Mouse (Mus musculus): Measurements from ENCODE around the gene Traip.
A peak's percentile ranks its signal among the peaks of the same experiment; 100 is the strongest.

The Traip gene

DNA sequence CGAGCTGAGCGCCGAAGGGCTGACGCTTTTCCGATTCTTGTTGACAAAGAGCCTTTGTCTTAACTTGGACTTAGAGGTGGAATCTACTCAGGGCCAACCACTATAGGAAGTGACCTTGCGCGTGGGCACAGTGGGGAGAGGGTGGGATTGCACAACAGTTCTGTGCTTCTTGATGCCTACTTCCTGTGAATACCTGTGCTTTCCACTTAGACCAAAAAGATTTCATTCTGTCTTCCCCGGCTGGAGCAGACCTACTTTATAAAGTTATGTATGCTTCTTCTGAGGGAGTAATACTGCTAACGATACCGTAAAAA lies at the start of gene Traip:
Traip (plus strand) TSS at position 215 of the 314 bp plus-strand sequence.
- no peak for DNase-seq (ENCODE audit: low spot score in 2 of 2)

DNA sequence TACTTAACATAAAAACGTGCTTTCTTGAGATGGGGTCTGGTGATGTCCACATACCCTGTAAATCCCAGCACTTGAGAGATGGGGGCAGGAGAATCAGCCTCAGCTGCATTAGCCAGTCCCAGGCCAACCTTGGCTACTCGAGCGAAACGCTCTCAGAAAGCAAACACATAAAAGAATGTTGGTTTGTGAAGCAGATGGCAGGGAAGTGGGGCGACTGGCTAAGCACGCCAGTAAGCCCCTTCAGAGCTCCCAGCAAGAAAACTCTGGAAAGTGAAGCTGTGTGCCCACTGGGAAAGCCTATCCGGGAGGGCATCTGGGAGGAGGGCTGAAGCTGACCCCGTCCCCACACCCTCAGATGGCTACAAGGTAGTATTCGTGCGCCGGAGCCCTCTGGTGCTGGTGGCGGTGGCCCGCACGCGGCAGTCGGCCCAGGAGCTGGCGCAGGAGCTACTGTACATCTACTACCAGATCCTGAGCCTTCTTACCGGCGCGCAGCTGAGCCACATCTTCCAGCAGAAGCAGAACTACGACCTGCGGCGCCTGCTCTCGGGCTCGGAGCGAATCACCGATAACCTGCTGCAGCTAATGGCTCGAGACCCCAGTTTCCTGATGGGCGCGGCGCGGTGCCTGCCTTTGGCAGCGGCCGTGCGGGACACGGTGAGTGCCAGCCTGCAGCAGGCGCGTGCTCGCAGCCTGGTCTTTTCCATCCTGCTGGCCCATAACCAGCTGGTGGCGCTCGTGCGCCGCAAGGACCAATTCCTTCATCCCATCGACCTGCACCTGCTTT lies 48.9 kb upstream of the Traip start:
- DNase-seq (ENCODE audit: low spot score in 2 of 2), result no peak

GRCm38 (mm10) chr9:107901627-107901914 lies 48.4 kb upstream of the Traip start:
- no peak for DNase-seq (ENCODE audit: low spot score in 2 of 2)

DNA sequence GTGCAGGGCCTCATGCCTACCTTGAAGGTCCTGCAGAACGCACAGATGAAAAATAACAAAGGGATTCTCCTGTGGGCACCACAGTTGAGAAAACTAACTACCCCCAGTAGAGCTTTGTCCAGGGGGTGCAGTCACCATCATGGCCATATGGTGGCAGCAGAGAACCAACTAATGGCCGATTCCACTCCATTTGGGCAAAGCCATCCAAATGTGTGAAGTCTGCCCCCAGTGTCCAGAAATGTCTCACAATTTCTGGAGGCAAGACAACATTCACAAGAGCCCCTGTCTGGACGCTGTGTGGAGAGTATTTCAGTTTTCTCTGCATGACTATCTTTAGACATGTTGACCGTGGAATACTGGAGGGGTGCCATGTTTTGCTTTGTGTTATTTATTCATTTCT lies 45.2 kb upstream of the Traip start:
- DNase-seq (ENCODE audit: low spot score in 2 of 2), result peak; percentile 84 to 88

GRCm38 (mm10) chr9:107906252-107906966 lies 43.5 kb upstream of the Traip start, which contains the start of gene Mst1r:
Gene Mst1r, plus strand, starts transcription at chr9:107906873.
- peak; percentile 85 to 89 for DNase-seq (ENCODE audit: low spot score in 2 of 2)

DNA sequence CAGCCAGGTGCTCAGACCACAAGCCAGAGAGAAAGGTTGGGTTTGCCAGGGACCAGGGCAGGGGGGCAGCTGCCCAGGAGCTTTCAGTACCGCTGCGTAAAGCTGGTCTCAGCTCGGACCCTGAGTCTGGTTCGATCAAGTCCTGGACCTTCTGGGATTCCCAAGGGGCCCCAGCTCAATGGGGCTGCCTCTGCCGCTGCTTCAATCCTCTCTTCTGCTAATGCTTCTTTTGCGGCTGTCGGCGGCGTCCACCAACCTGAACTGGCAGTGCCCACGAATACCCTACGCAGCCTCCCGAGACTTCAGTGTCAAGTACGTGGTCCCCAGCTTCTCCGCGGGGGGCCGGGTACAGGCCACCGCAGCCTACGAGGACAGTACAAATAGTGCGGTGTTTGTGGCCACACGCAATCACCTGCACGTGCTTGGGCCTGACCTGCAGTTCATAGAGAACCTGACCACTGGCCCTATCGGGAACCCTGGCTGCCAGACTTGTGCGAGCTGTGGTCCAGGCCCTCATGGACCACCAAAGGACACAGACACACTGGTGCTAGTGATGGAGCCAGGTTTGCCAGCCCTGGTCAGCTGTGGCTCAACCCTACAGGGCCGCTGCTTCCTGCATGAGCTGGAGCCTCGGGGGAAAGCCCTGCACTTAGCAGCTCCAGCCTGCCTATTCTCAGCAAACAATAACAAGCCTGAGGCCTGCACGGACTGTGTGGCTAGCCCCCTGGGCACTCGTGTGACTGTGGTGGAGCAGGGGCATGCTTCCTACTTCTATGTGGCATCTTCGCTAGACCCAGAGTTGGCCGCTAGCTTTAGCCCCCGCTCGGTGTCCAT lies 42.8 kb upstream of the Traip start:
- DNase-seq (ENCODE audit: low spot score in 2 of 2), result peak in 1 of 2 experiments; percentile 34

- no peak for DNase-seq (ENCODE audit: low spot score in 2 of 2)
These were observed 42.2 kb upstream of the Traip start for GRCm38 (mm10) chr9:107907801-107908120.

DNA sequence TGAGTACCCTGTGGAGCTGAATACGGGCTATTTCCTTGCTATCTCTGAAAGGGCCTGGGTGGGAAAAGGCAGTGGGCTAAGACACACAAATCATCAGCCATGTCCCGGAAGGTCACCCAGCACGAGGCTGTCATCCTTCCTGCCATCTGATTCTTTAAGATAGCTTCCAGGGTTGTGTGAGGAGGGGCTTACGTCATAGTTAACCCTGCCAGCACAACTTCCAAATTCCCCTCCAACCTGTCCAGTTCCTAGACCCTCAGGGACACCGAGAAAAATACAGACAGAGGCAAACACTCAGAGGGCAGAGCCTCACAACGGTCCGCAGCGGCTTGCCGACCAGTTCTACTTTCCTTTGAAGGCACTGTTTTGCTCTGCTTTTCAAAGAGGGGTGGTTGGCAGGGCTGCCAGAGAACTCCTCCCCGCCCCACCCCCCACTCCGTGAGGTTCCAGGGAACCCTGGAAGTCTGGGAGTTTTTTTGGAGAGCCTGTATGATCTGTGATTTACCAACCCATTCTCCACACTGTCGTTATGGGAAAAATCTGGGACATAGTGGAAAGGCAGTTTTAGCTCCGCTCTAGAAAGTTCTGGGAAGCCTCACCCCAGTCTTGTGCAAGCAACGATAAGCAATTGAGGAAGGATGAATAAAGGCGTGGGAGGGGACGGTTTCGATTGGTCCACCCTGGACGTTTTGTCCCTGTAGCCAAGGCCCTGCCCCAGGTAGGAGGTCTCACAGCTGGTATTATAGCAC lies 41.4 kb upstream of the Traip start:
- DNase-seq (ENCODE audit: low spot score in 2 of 2), result peak; percentile 58 to 82

- DNase-seq (ENCODE audit: low spot score in 2 of 2), result peak; percentile 80 to 82
These were observed 39.7 kb upstream of the Traip start for GRCm38 (mm10) chr9:107910025-107910769.

GRCm38 (mm10) chr9:107914764-107915420 lies 35.0 kb upstream of the Traip start:
- no peak for DNase-seq (ENCODE audit: low spot score in 2 of 2)

GRCm38 (mm10) chr9:107917895-107918608 lies 31.9 kb upstream of the Traip start:
- no peak for DNase-seq (ENCODE audit: low spot score in 2 of 2)

GRCm38 (mm10) chr9:107918884-107919283 lies 31.1 kb upstream of the Traip start:
- no peak for DNase-seq (ENCODE audit: low spot score in 2 of 2)

- no peak for DNase-seq (ENCODE audit: low spot score in 2 of 2)
These were observed 30.5 kb upstream of the Traip start for GRCm38 (mm10) chr9:107919441-107919840.

- peak; percentile 32 to 58 for DNase-seq (ENCODE audit: low spot score in 2 of 2)
These were observed 26.9 kb upstream of the Traip start for GRCm38 (mm10) chr9:107923021-107923420.

- DNase-seq (ENCODE audit: low spot score in 2 of 2), result peak in 1 of 2 experiments; percentile 51
These were observed 26.0 kb upstream of the Traip start for GRCm38 (mm10) chr9:107923956-107924355.

- DNase-seq (ENCODE audit: low spot score in 2 of 2), result no peak
These were observed 24.7 kb upstream of the Traip start for GRCm38 (mm10) chr9:107925251-107925650.

GRCm38 (mm10) chr9:107926920-107927420 lies 23.0 kb upstream of the Traip start:
- DNase-seq (ENCODE audit: low spot score in 2 of 2), result no peak

- no peak for DNase-seq (ENCODE audit: low spot score in 2 of 2)
These were observed 22.2 kb upstream of the Traip start for GRCm38 (mm10) chr9:107927749-107928148.

DNA sequence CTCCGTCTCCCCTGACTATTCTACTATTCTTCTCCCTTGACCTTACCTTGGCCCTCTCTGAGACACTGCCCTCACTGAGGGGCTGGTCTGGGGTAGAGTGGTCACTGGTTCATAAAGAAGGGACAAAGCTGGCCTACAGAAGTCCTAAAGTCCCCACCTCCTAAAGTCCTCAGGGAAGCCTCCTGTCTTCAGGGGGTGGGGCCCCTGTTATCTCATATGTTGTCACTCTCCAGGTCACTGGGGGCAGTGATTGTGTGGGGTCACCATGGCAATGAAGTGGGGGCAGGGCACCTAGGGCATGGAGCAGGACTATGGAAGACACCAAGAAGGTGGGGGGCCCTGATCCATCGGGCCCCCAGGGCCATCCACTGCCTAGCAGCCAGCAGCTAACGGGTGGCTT lies 21.8 kb upstream of the Traip start, which contains the start of gene Actl11:
Actl11 (plus strand) TSS at position 301 of the 400 bp plus-strand sequence.
- no peak for DNase-seq (ENCODE audit: low spot score in 2 of 2)

- DNase-seq (ENCODE audit: low spot score in 2 of 2), result no peak
These were observed 17.7 kb upstream of the Traip start for GRCm38 (mm10) chr9:107932221-107932620.

Data from urinary bladder, postnatal 36 days (tissue).